Comparison of ENCODE assay signal across 13 mouse cellular contexts in genomic region chr3:33853062-33853461, GRCm38 (mm10). TPM values are rescaled to one million over a fixed set of nuclear protein-coding genes. Genes with fewer than 3 reads are reported as not detected.
A peak's percentile ranks its signal among the peaks of the same experiment; 100 is the strongest.
DNase-seq lines count a peak whose midpoint lies in the region; ATAC-seq lines count a peak whose summit lies in the region.
"Had no signal": no experiment of that assay in that cellular context is flagged by ENCODE, and none has a peak within 500 bp of the region (broad histone marks: within the 10 kb centered on the region; RNA-seq: fewer than 3 reads in every experiment).

No protein-coding gene starts in this region.

- no peak for ATAC-seq in forebrain, embryonic 14.5 days
- ATAC-seq: forebrain, embryonic 13.5 days had no signal

- no peak overlapping the region for H3K4me3 ChIP-seq in forebrain, embryonic 14.5 days (ENCODE audit: low read depth, low read length)
- no peak overlapping the region for H3K4me3 ChIP-seq in forebrain, embryonic 10.5 days
- H3K4me3 ChIP-seq: forebrain, embryonic 13.5 days; liver, embryonic 15.5 days had no signal

- no peak overlapping the region for H3K27ac ChIP-seq in forebrain, embryonic 14.5 days (ENCODE audit: low read depth, low read length)
- no peak overlapping the region for H3K27ac ChIP-seq in forebrain, embryonic 10.5 days
- H3K27ac ChIP-seq: forebrain, embryonic 13.5 days; liver, embryonic 15.5 days had no signal

- whole genome bisulfite sequencing in forebrain, embryonic 14.5 days = 47% methylated on average over 1 of the region's 1 CpGs
- whole genome bisulfite sequencing in forebrain, embryonic 10.5 days = 64% methylated on average over 1 of the region's 1 CpGs

- no peaks in the 10 kb centered on the region for H3K4me1 ChIP-seq in forebrain, embryonic 14.5 days (ENCODE audit: control insufficient read depth, insufficient read depth, low read length)
- H3K4me1 ChIP-seq in forebrain, embryonic 10.5 days = no peaks in the 10 kb centered on the region
- H3K4me1 ChIP-seq: forebrain, embryonic 13.5 days; liver, embryonic 15.5 days had no signal

- DNase-seq in forebrain, embryonic 14.5 days (ENCODE audit: low spot score) = peak; percentile 43
- no peak for DNase-seq in forebrain, embryonic 10.5 days (ENCODE audit: extremely low spot score, low spot score)
- peak; percentile 24 for DNase-seq in layer of hippocampus, adult 11-12 months (ENCODE audit: low spot score)
- DNase-seq in layer of hippocampus, postnatal 36 days = no peak
- peak; percentile 12 for DNase-seq in retina, embryonic 14.5 days (ENCODE audit: low spot score)
- DNase-seq in retina, postnatal 1 day = no peak
- peak; percentile 5 to 29 for DNase-seq in layer of hippocampus, postnatal 14 days (ENCODE audit: low spot score in 2 of 2)
- no peak for DNase-seq in adrenal gland, adult 2 months
- DNase-seq: adrenal gland, postnatal 14 days; cerebellum, adult 11-12 months; kidney, adult 11 months had no signal

- H3K36me3 ChIP-seq in forebrain, embryonic 14.5 days (ENCODE audit: control insufficient read depth, insufficient read depth, low read length) = no peaks in the 10 kb centered on the region
- H3K36me3 ChIP-seq in forebrain, embryonic 10.5 days (replicated peaks) = no peaks in the 10 kb centered on the region
- H3K36me3 ChIP-seq: liver, embryonic 15.5 days had no signal

- H3K9ac ChIP-seq in forebrain, embryonic 14.5 days (ENCODE audit: low read length) = no peak overlapping the region
- H3K9ac ChIP-seq: forebrain, embryonic 13.5 days; liver, embryonic 15.5 days had no signal

- H3K4me2 ChIP-seq in forebrain, embryonic 14.5 days (ENCODE audit: low read length) = no peak overlapping the region
- H3K4me2 ChIP-seq: forebrain, embryonic 13.5 days; liver, embryonic 15.5 days had no signal

- H3K27me3 ChIP-seq in forebrain, embryonic 14.5 days (replicated peaks; ENCODE audit: control insufficient read depth, insufficient read depth, low read length) = no peaks in the 10 kb centered on the region
- no peaks in the 10 kb centered on the region for H3K27me3 ChIP-seq in forebrain, embryonic 10.5 days (ENCODE audit: poor library complexity, severe bottlenecking)
- H3K27me3 ChIP-seq: forebrain, embryonic 13.5 days; liver, embryonic 15.5 days had no signal

- no peaks in the 10 kb centered on the region for H3K9me3 ChIP-seq in forebrain, embryonic 14.5 days (replicated peaks; ENCODE audit: control insufficient read depth, low read length)
- no peaks in the 10 kb centered on the region for H3K9me3 ChIP-seq in forebrain, embryonic 10.5 days
- H3K9me3 ChIP-seq: forebrain, embryonic 13.5 days; liver, embryonic 15.5 days had no signal

RNA-seq across cellular contexts. Expression of gene Ccdc39, which starts 9.0 kb away (rescaled TPM):
- 9.8 and 12.9 TPM in 2 replicates for polyA plus RNA-seq in forebrain, embryonic 14.5 days (2014; fragmentation: Nextera tagmentation; extraction: Ambion mirVana)
- 4.5 and 6.2 TPM in 2 replicates for polyA plus RNA-seq in forebrain, embryonic 10.5 days (2016; fragmentation: Nextera tagmentation; extraction: Ambion mirVana)
- 10 to 100 TPM; 22.4 to 30.3 TPM for total RNA-seq in layer of hippocampus, postnatal 36 days (2021)
- 10 to 100 TPM; 26.8 to 32.8 TPM for total RNA-seq in layer of hippocampus, postnatal 14 days (2021)
- total RNA-seq in adrenal gland, adult 2 months (2021) = 1 to 10 TPM; 1.6 to 1.9 TPM
- 0.13 and 0.35 TPM in 2 replicates for polyA plus RNA-seq in adrenal gland, adult 2 months (2012; rRNA removed)

RNA-seq across cellular contexts. Expression of gene Ttc14, which starts 53.4 kb away (rescaled TPM):
- 59.4 and 65.9 TPM in 2 replicates for polyA plus RNA-seq in forebrain, embryonic 14.5 days (2014; fragmentation: Nextera tagmentation; extraction: Ambion mirVana)
- 52.4 and 53.7 TPM in 2 replicates for polyA plus RNA-seq in forebrain, embryonic 10.5 days (2016; fragmentation: Nextera tagmentation; extraction: Ambion mirVana)
- total RNA-seq in layer of hippocampus, postnatal 36 days (2021) = 100 to 1,000 TPM in 1 of 2 experiments, 10 to 100 TPM in 1; 86.3 to 100 TPM
- 10 to 100 TPM; 68.1 to 84.8 TPM for total RNA-seq in layer of hippocampus, postnatal 14 days (2021)
- total RNA-seq in adrenal gland, adult 2 months (2021) = 10 to 100 TPM; 33.7 to 37.2 TPM
- 68.9 and 76.9 TPM in 2 replicates for polyA plus RNA-seq in adrenal gland, adult 2 months (2012; rRNA removed)

Comparison
In these comparisons a context has a peak if more than half of its experiments do, and no peak if none do; other contexts are left out.
1. DNase-seq: peak in forebrain, embryonic 14.5 days (single experiment), layer of hippocampus, adult 11-12 months (single experiment), retina, embryonic 14.5 days (single experiment) and layer of hippocampus, postnatal 14 days (2 of 2); none in forebrain, embryonic 10.5 days (single experiment), layer of hippocampus, postnatal 36 days (0 of 2), retina, postnatal 1 day (single experiment) and adrenal gland, adult 2 months (single experiment).
2. RNA of gene Ccdc39, which starts 9.0 kb away (total RNA-seq): 26.8 to 32.8 TPM in layer of hippocampus, postnatal 14 days and 22.4 to 30.3 TPM in layer of hippocampus, postnatal 36 days; 1.6 to 1.9 TPM in adrenal gland, adult 2 months; every median in the first group is over 4 times any median in the second.